Mouse (Mus musculus): ENCODE measurements around the gene Zbtb2.

Zbtb2 gene

DNA sequence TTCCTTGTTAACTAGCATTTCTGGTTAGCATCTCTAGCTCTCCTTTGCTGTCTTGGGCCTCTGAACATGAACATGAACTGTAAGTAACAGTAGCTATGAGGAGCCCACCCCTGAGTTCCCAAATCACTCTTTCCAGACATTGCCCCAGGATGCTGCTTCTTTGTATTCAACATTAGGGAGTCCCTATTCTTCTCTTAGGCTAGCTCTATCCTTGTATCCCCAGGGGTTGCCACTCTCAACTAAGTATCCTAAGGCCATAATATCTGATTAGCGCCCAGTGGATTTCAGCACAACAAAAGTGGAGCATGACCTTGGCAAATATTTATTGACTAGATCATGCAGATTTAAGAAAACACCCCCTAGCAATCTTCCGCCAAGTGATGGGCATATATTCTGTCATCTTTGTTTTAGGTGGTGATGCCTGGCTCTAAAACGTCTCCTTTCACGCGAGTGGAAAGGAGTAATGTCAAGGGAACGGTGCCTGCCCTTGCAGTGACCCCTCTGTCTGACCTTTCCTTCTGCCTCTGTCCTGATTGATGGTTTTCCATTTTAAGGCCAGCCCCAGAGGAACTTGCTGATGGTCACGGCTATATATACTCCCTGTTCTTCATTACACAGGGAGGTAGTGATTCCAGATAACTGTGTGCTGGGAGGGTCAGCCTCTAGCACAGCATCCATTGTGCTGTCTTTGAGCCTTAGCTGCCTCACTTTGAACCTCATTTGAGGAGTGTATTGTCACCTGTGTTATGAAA lies 55.5 kb downstream of the Zbtb2 start:
- no peak for DNase-seq (ENCODE audit: low spot score)

DNA sequence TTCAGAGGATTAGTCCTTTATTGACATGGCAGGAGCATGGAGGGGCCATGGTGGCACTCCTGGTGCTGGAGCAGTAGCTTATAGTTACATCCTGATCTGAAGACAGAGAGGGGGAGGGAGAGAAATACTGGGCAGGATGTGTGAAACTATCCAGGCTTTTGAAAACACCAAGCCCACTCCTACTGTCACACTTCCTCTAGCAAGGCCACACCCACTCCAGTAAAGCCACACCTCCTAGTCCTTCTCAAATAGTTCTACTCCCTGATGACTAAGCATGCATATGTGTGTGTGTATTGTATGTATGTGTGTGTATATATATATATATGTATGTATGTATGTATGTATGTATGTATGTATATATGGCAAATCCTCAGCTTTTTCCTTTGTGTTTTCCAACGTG lies 60.2 kb downstream of the Zbtb2 start:
- DNase-seq (ENCODE audit: low spot score), result no peak

DNA sequence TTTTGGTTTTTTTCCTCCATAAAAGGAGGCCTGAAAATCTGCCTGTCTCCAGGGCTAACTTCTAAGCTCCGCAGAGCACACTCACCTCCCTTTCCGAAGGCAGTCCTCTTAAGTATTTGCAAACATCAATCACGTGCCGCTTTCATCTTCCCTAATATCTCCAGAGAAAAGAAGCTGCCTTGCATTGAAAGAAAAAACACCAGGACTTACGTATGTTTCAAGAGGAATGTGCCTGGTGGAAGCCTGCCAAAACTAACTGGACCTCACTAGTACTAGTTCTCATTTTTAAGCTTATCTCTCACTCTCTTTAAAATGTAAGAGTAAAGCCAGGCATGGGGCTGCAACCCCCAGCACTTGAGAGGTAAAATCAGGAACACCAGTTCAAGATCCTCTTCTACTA lies 62.3 kb downstream of the Zbtb2 start:
- no peak for DNase-seq (ENCODE audit: low spot score)

- DNase-seq (ENCODE audit: low spot score), result no peak
Measured at GRCm38 (mm10) chr10:4323885-4324284, 64.0 kb downstream of the Zbtb2 start.
